Mouse (Mus musculus) brown adipose tissue, adult 24 weeks (tissue): ENCODE results near the gene Ces1c. TPM values are rescaled to one million over a fixed set of nuclear protein-coding genes. Genes with fewer than 3 reads are reported as not detected.

ENCODE experiments used
- H3K27ac ChIP-seq: fragments of 200-500 bp; replicated peaks from 2 replicates; pipeline ENCODE4 v1.5.1; 2012; ENCODE audit warnings: low read depth, mild to moderate bottlenecking, low read length
- H3K4me1 ChIP-seq: fragments of 200-500 bp; 2 replicates; pipeline ENCODE4 v1.6.1; 2012; ENCODE audit warnings: low read length, mixed read lengths; ENCODE audit not compliant: control insufficient read depth, insufficient read depth, insufficient read length
- H3K4me3 ChIP-seq: fragments of 200-500 bp; 2 replicates; pipeline ENCODE4 v1.5.1; 2012; ENCODE audit warnings: low read depth, mild to moderate bottlenecking, low read length, moderate library complexity; ENCODE audit not compliant: insufficient read depth
- polyA plus RNA-seq: library from polyadenylated mRNA; stranded (reverse); fragments of >200 nt; gene quantifications from 2 replicates; pipeline ENCODE4 v1.2.4, GENCODE M21; 2012; ENCODE audit not compliant: missing spikeins, insufficient read depth, insufficient read length

Gene Ces1c
- polyA plus RNA-seq, 1 experiment, result 0.75 TPM

- no peak overlapping the region for H3K27ac ChIP-seq
- H3K4me3 ChIP-seq, result no peak overlapping the region
- no peaks in the 10 kb centered on the region for H3K4me1 ChIP-seq
Measured at GRCm38 (mm10) chr8:93088193-93088592, 42.9 kb downstream of the Ces1c start.

DNA sequence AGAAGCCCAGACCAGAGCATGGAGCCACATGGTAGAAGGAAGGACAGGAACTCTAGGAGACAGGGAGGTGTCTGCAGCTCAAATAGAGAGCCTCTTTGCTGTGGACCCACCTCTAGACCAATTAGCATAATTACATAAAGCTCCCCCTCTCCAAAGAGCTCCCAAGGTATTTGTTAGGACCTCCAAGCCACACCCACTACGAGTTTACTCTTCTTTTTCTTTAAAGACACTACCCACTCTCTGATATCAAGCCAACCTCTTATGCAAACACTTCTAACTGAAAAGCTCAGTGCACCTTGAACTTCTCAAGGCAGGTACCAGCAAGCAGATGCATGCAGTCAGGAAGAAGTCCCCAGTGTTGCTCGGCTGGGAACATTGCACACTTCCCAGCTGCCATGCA, 51.2 kb downstream of the Ces1c start, which contains the start of gene Ces1b:
Gene Ces1b, minus strand, starts transcription at position 131 of the 400 bp plus-strand sequence.
- Histone ChIP-seq H3K4me3 (no peak within 1 kb of the TSS), H3K27ac (no peak within 1 kb of the TSS), H3K4me1 (no peaks in the 10 kb centered on the region)

DNA sequence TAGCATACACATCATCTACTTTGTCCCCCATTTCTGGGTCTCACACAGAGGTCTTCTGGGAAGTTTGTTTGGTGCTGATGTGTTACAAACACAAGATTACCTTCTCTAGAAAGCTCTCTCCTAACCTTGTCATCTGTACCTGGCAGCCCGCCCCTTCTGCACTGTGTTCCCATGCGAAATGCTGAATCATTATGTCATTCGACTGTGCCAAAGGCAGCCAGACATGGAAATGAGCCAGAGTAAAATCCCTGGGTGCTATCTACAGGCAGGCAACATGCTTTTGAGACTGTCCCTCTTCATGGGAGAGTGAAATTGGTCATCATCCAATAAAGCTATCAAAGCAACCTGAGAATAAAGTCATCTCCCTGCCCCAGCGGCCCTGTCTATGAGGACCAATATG, 55.8 kb downstream of the Ces1c start:
- Histone ChIP-seq H3K27ac (no peak overlapping the region), H3K4me1 (no peaks in the 10 kb centered on the region), H3K4me3 (no peak overlapping the region)

- Histone ChIP-seq H3K27ac (no peak overlapping the region), H3K4me1 (peaks cover 5% of the 10 kb centered on the region; the same call in 1 of the 2 replicates), H3K4me3 (no peak overlapping the region)
Measured at GRCm38 (mm10) chr8:93063416-93064117, 67.5 kb downstream of the Ces1c start.

DNA sequence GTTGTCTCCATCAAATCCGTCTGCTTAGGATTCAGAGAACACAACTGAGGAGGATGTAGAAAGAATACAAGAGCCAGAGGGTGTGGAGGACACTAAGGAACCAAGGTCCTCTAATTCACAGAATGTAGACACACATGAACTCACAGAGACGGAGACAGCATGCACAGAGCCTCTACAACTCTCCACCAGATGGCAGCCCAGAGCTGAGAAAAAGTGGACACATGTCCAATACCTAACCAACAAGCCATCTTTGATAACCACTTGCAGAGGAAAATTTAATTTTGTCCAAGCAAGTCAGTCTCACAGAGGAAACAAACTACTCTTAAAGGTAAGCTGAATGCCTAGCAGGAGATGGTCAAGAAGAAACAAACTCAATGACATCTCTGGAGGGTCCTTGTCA, 71.9 kb downstream of the Ces1c start:
- no peak overlapping the region for H3K27ac ChIP-seq
- H3K4me3 ChIP-seq, result no peak overlapping the region
- peaks cover 3% of the 10 kb centered on the region; the same call in 1 of the 2 replicates for H3K4me1 ChIP-seq

DNA sequence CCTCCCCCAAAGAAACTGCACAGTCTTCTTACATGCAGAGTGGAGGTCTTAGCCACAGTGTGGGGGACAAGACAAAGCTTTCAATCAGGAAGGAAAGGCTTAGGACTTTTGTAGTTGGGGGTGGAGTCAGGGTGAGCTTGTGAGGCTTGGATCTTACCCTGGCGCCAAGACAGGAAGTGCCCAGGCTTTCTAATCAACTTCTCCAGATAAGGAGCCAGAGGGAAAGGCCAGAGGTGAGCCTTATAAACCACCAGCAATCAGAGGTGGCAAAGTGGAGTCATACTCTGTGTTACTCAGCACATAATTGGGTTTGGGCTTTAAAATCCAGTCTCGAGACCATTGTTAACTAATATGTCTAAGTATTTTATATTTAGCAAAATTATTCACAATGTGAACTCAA, 75.8 kb downstream of the Ces1c start:
- Histone ChIP-seq H3K4me3 (no peak overlapping the region), H3K27ac (no peak overlapping the region), H3K4me1 (no peaks in the 10 kb centered on the region)

Other genes starting within 250 kb of the Ces1c start
- gene Capns2, start 229.9 kb downstream of the Ces1c start, polyA plus RNA-seq, result not detected in 2 replicates
- gene Slc6a2, start 171.2 kb downstream of the Ces1c start, polyA plus RNA-seq, result not detected in 2 replicates
- not detected in 2 replicates for gene Ces1a, start 83.1 kb downstream of the Ces1c start, polyA plus RNA-seq
- gene Ces1b, start 51.3 kb downstream of the Ces1c start, polyA plus RNA-seq, result not detected in 2 replicates
- 911 and 1,049 TPM in 2 replicates for gene Ces1d, start 66.6 kb upstream of the Ces1c start, polyA plus RNA-seq
- not detected in 2 replicates for gene Ces1e, start 98.3 kb upstream of the Ces1c start, polyA plus RNA-seq
- gene Ces1f, start 148.5 kb upstream of the Ces1c start, polyA plus RNA-seq, result 56.1 and 58.5 TPM in 2 replicates
- gene Ces1g, start 206.0 kb upstream of the Ces1c start, polyA plus RNA-seq, result not detected in 2 replicates
- not detected in 2 replicates for gene Ces1h, start 248.4 kb upstream of the Ces1c start, polyA plus RNA-seq